Mouse (Mus musculus) neural tube, embryonic 12.5 days (tissue): Measurements from ENCODE around the gene Gm19426. TPM values are rescaled to one million over a fixed set of nuclear protein-coding genes. Genes with fewer than 3 reads are reported as not detected.
A peak's percentile ranks its signal among the peaks of the same experiment; 100 is the strongest.

Experiments used
- ATAC-seq: fragments of 200-750 bp; cut with Nextera tagmentation; 2 replicates; pipeline ENCODE4 v1.8.0; 2017; ENCODE audit warnings: low read depth, mild to moderate bottlenecking, moderate TSS enrichment, moderate library complexity; ENCODE audit not compliant: low FRiP score
- H3K27ac ChIP-seq: fragments of 300-500 bp; sonication (generic); 2 replicates; pipeline ENCODE4 v1.5.1; 2016
- H3K27me3 ChIP-seq: fragments of 300-500 bp; sonication (generic); replicated peaks from 2 replicates; pipeline ENCODE4 v1.6.1; 2016; ENCODE audit warnings: mild to moderate bottlenecking
- H3K36me3 ChIP-seq: fragments of 300-500 bp; sonication (generic); 2 replicates; pipeline ENCODE4 v1.6.1; 2016; ENCODE audit warnings: mild to moderate bottlenecking
- H3K4me1 ChIP-seq: fragments of 300-500 bp; sonication (generic); 2 replicates; pipeline ENCODE4 v1.6.1; 2016
- H3K4me2 ChIP-seq: fragments of 300-500 bp; sonication (generic); replicated peaks from 2 replicates; pipeline ENCODE4 v1.6.1; 2016; ENCODE audit warnings: mild to moderate bottlenecking
- H3K4me3 ChIP-seq: fragments of 300-500 bp; sonication (generic); 2 replicates; pipeline ENCODE4 v1.5.1; 2016
- H3K9ac ChIP-seq: fragments of 300-500 bp; sonication (generic); 2 replicates; pipeline ENCODE4 v1.6.1; 2016; ENCODE audit warnings: mild to moderate bottlenecking
- H3K9me3 ChIP-seq: fragments of 300-500 bp; sonication (generic); 2 replicates; pipeline ENCODE4 v1.6.1; 2016; ENCODE audit warnings: mild to moderate bottlenecking
- WGBS: fragments of 180-500 bp; shearing (Covaris S2); methylation state at CpG from one replicate; pipeline ENCODE4 v1.1.7; 2016; 5-methylcytosine and 5-hydroxymethylcytosine counted together
- polyA plus RNA-seq: library from polyadenylated mRNA; unstranded; fragments of >200 nt; fragmentation: Nextera tagmentation; extraction: Ambion mirVana; gene quantifications from 2 replicates; pipeline ENCODE4 v1.2.1, GENCODE M21; 2016

Gm19426 gene
- polyA plus RNA-seq, 1 experiment from 2014 or later = 7.8 TPM

DNA sequence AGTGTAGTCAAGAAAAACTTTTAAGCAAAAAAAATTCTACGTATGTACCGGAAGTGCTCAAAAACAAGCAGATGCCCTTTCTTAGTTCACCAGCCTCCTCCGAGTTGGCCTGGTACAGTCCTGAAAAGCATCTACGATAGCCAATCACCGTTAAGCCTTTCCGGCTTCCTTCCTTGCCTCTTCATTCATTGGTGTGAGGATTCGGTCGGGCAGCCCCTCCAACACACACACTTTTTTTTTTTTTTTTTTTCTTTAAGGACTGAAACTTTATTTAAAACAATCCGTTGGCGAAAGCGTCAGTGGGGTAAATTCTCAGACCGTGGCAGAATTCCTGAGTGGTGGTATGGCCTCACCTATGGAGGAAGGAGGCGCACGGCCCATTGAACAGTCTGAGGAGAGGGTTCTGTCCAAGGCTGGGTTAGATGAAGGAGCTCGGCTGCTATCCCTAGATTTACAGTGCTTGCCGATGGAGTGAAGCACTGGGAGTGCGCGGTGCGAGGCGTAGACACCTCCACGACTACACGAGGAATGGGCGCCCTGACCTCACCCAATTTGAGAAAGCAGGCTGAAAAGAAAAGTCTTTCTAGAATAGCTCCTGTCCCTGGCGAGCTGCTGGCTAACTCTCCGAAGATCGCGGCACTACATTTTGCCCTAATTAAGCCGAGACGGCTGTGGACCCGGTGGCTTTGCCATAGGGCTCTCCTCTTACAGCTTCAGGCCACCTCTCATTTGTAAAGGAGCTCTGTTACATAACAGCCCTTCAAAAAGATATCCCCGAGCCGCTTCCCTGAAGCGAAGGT, 27.7 kb downstream of the Gm19426 start:
- H3K4me3 ChIP-seq = peak overlapping the region; percentile 89
- WGBS = under 1% methylated on average over 33 of the region's 33 CpGs
- H3K27me3 ChIP-seq = no peaks in the 10 kb centered on the region
- H3K9me3 ChIP-seq = no peaks in the 10 kb centered on the region
- peak; percentile 97 for ATAC-seq
- peaks cover 2% of the 10 kb centered on the region for H3K36me3 ChIP-seq
- peak overlapping the region; percentile 94 for H3K9ac ChIP-seq
- H3K4me2 ChIP-seq = peak overlapping the region; percentile 84
- H3K27ac ChIP-seq = peak overlapping the region; percentile 46; the same call in 1 of the 2 replicates
- peaks cover 13% of the 10 kb centered on the region for H3K4me1 ChIP-seq

DNA sequence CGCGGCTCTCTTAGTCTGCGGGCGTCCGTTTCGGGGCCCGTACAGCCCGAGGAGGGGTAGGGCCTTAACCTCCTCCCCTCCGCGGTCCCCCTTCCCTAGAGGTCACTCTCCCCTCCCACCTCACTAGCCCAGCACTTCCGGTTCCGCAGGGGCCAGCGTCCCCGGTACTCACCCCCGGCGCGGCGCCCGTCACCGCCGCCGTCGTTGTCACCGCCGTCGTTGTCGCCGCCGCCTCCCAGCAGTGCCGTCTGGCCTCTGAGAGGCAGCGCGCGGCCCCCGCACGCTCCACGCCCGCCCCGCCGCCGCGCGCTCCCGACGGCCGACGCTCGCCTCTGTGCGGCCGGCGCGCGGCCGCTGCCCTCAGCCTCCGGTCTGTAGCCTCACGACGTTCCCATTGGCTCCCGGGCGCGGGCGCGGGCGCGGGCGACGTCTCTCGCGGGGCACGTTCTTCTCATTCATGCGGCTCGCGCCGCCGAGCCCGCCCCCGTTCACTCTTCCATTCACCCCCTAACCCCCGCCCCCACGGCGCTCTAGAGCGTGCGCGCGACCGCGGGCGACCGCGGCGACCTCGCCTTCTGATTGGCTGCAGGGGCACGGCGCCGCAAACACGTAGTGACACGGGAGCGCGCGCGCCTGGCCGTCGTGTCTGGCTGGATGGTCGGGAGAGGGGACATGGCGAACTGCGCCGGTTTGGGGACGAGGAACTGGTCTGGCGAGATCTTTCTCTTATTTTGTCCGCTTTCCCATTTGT, 28.5 kb downstream of the Gm19426 start, which contains the start of gene Zdhhc5:
Zdhhc5 (minus strand) TSS at position 370 of the 751 bp plus-strand sequence.
- H3K27me3 ChIP-seq = no peaks in the 10 kb centered on the region
- H3K4me1 ChIP-seq = peaks cover 13% of the 10 kb centered on the region
- H3K4me2 ChIP-seq = peak within 1 kb of the TSS; percentile 84
- H3K4me3 ChIP-seq = peak within 1 kb of the TSS; percentile 89
- WGBS = under 1% methylated on average over 107 of the region's 107 CpGs
- ATAC-seq = peak; percentile 97
- peak within 1 kb of the TSS; percentile 94 for H3K9ac ChIP-seq
- peak within 1 kb of the TSS; percentile 94 for H3K27ac ChIP-seq
- H3K36me3 ChIP-seq = peaks cover 10% of the 10 kb centered on the region
- H3K9me3 ChIP-seq = no peaks in the 10 kb centered on the region

DNA sequence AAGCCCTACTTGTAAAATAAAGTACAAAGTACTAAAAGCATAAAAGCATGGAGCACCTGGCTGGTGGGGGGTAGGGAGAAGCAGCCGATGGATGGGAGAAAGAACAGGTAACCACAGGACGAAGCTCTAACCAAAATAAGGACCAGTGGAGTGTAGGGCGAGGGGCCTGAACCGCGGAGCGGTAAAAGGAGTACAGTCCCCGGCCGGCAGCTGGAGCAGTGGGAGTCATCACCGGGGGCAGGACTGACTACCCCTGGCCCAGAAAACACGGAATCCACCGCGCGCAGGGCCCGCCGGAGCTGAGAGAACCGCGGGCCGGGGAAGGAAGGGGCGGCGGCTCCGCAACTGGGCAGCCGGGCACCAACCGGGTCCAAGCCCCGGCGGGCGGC, 29.0 kb downstream of the Gm19426 start:
- Histone ChIP-seq H3K27ac (peak overlapping the region; percentile 94), H3K4me2 (peak overlapping the region; percentile 84)
- peak; percentile 15 for ATAC-seq

GRCm38 (mm10) chr2:84711898-84712297, 31.6 kb downstream of the Gm19426 start:
- Histone ChIP-seq H3K4me2 (no peak overlapping the region), H3K9me3 (no peaks in the 10 kb centered on the region), H3K9ac (no peak overlapping the region), H3K4me3 (no peak overlapping the region), H3K4me1 (peaks cover 20% of the 10 kb centered on the region), H3K36me3 (peaks cover 13% of the 10 kb centered on the region), H3K27ac (no peak overlapping the region), H3K27me3 (no peaks in the 10 kb centered on the region)
- no peak for ATAC-seq
- 91% methylated on average over 2 of the region's 2 CpGs for WGBS

More for the DNA sequence above, 29.0 kb downstream of the Gm19426 start:
- Histone ChIP-seq H3K9ac (peak overlapping the region; percentile 94), H3K9me3 (no peaks in the 10 kb centered on the region), H3K36me3 (peaks cover 13% of the 10 kb centered on the region), H3K27me3 (no peaks in the 10 kb centered on the region), H3K4me3 (peak overlapping the region; percentile 89), H3K4me1 (peaks cover 13% of the 10 kb centered on the region)
- WGBS = under 1% methylated on average over 26 of the region's 26 CpGs

- no peaks in the 10 kb centered on the region for H3K27me3 ChIP-seq
- no peaks in the 10 kb centered on the region for H3K9me3 ChIP-seq
- no peak overlapping the region for H3K27ac ChIP-seq
- ATAC-seq = no peak
- H3K4me2 ChIP-seq = no peak overlapping the region; the same call in 1 of the 2 replicates
- H3K4me1 ChIP-seq = peaks cover 9% of the 10 kb centered on the region
- no peak overlapping the region for H3K9ac ChIP-seq
- no peak overlapping the region for H3K4me3 ChIP-seq
- 17% methylated on average over 1 of the region's 1 CpGs for WGBS
- peaks cover 16% of the 10 kb centered on the region for H3K36me3 ChIP-seq
Observed at GRCm38 (mm10) chr2:84707523-84707922, 35.9 kb downstream of the Gm19426 start.

GRCm38 (mm10) chr2:84705295-84705694, 38.2 kb downstream of the Gm19426 start:
- H3K4me1 ChIP-seq = peaks cover 9% of the 10 kb centered on the region; the same call in 1 of the 2 replicates
- no peaks in the 10 kb centered on the region for H3K27me3 ChIP-seq
- no peak overlapping the region for H3K9ac ChIP-seq
- H3K4me2 ChIP-seq = no peak overlapping the region
- peaks cover 14% of the 10 kb centered on the region for H3K36me3 ChIP-seq
- ATAC-seq = no peak
- no peak overlapping the region for H3K27ac ChIP-seq
- no peaks in the 10 kb centered on the region for H3K9me3 ChIP-seq
- 88% methylated on average over 1 of the region's 1 CpGs for WGBS
- no peak overlapping the region for H3K4me3 ChIP-seq

DNA sequence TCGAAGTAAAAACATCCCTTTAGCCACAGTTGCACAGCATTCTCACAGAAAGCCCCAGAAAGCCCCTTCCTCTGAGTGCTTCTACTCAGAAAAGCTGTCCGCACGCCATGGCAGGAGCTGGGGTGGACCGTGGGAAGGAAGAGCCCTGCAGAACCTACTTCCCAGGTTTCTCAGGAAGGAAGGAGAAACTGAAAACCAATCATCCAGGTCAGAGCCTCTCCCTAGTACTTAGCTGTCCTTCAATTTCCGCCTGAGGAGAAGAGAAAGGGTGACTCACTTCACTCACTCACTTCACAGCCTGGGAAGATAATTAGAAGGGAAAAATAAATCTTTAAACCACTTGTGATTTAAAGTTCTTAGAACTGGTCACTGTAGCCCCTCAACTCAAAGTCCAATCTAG, 39.1 kb downstream of the Gm19426 start:
- Histone ChIP-seq H3K9me3 (no peaks in the 10 kb centered on the region), H3K36me3 (peaks cover 11% of the 10 kb centered on the region; the same call in 1 of the 2 replicates), H3K4me2 (no peak overlapping the region), H3K4me1 (peaks cover 9% of the 10 kb centered on the region; the same call in 1 of the 2 replicates), H3K4me3 (no peak overlapping the region), H3K27me3 (no peaks in the 10 kb centered on the region), H3K9ac (no peak overlapping the region), H3K27ac (no peak overlapping the region)
- 84% methylated on average over 5 of the region's 5 CpGs for WGBS
- ATAC-seq = no peak

GRCm38 (mm10) chr2:84703497-84703896, 40.0 kb downstream of the Gm19426 start:
- peaks cover 15% of the 10 kb centered on the region; the same call in 1 of the 2 replicates for H3K36me3 ChIP-seq
- H3K27me3 ChIP-seq = no peaks in the 10 kb centered on the region
- no peak overlapping the region for H3K4me2 ChIP-seq
- 92% methylated on average over 1 of the region's 1 CpGs for WGBS
- ATAC-seq = no peak
- no peaks in the 10 kb centered on the region for H3K9me3 ChIP-seq
- no peak overlapping the region for H3K27ac ChIP-seq
- H3K4me1 ChIP-seq = peaks cover 9% of the 10 kb centered on the region; the same call in 1 of the 2 replicates
- no peak overlapping the region for H3K9ac ChIP-seq
- no peak overlapping the region for H3K4me3 ChIP-seq

DNA sequence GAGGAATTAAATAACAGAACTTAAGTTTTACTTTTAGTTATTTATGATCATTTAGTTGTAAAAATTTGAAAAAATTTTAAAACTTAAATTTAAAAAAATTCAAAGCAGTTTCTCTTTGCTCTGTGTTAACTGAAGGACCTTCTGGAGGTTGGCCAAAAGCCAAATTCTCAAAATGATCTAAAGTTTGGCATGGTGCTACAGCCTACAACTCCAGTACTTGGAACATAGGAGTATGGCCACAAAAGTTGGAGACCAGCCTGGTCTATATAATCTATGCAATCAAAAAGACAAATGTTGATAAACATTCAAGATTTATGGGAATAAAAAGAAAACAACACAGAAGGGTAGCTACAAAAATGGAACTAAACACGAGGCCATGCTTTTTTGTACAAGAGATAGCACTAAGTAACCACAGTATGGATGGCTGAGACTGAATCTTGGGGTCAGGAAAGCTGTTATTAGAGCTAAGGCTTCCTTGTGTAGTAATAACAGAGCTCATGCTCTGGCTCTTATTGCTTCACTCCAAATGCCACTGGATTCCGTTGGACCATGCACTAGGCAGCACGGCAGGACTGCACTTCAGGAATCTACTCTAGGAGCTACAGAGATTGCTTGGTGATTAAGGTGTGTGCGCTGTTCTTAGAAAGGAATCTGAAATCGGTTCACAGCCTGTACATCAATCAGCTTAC, 48.3 kb downstream of the Gm19426 start:
- Histone ChIP-seq H3K27ac (no peak overlapping the region), H3K4me1 (no peaks in the 10 kb centered on the region), H3K4me2 (no peak overlapping the region), H3K36me3 (peaks cover 62% of the 10 kb centered on the region), H3K27me3 (no peaks in the 10 kb centered on the region), H3K9me3 (no peaks in the 10 kb centered on the region), H3K9ac (no peak overlapping the region), H3K4me3 (no peak overlapping the region)
- WGBS = 91% methylated on average over 5 of the region's 5 CpGs
- ATAC-seq = no peak
